Mouse (Mus musculus) bone marrow macrophage, adult 2 months (primary cell): ENCODE results near the gene Nptn.

Source experiments
- CTCF ChIP-seq: IDR thresholded peaks from 2 replicates; pipeline ENCODE4 v1.5.1; 2012; ENCODE audit warnings: low read depth, mild to moderate bottlenecking, low read length, moderate library complexity
- POLR2A ChIP-seq: IDR thresholded peaks from 2 replicates; pipeline ENCODE4 v1.6.1; 2012; ENCODE audit warnings: mild to moderate bottlenecking, low read depth, low read length, borderline replicate concordance

DNA sequence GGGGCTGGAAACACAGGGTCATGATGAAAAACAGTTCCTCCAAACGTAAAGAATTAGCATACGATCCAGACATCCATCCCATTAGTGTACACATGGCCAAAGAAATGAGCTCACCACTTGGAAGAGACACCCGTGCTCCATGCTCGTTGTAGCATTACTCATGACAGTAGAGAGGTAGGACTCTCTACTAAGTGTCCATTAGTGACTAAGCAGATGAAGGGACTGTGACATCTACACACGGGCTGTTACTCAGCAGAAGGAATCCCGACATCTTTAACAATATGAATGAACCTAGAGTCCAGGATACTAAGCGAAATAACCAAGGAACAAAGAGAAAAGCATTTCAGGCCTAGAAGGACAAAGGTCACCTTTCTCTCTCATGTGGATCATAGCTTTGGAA is 124.0 kb downstream of the Nptn start:
- TF ChIP-seq CTCF (no peak), POLR2A (no peak)
